Mouse (Mus musculus) embryonic facial prominence, embryonic 13.5 days (tissue): ENCODE measurements around the gene Acbd4. TPM values are rescaled to one million over a fixed set of nuclear protein-coding genes. Genes with fewer than 3 reads are reported as not detected.

Experiments
- ATAC-seq: fragments of 200-750 bp; cut with Nextera tagmentation; 2 replicates; pipeline ENCODE4 v1.8.0; 2017; ENCODE audit warnings: low read depth; ENCODE audit not compliant: insufficient number of reproducible peaks, insufficient read depth, low FRiP score, low TSS enrichment
- H3K27ac ChIP-seq: fragments of 300-500 bp; sonication (generic); 2 replicates; pipeline ENCODE4 v1.5.1; 2015; ENCODE audit warnings: moderate library complexity, mild to moderate bottlenecking, inconsistent platforms
- H3K27me3 ChIP-seq: fragments of 300-500 bp; sonication (generic); 2 replicates; pipeline ENCODE4 v1.6.1; 2015; ENCODE audit warnings: mild to moderate bottlenecking, inconsistent platforms
- H3K36me3 ChIP-seq: fragments of 300-500 bp; sonication (generic); 2 replicates; pipeline ENCODE4 v1.6.1; 2015; ENCODE audit warnings: mild to moderate bottlenecking, inconsistent platforms
- H3K4me1 ChIP-seq: fragments of 300-500 bp; sonication (generic); 2 replicates; pipeline ENCODE4 v1.6.1; 2015; ENCODE audit warnings: inconsistent platforms
- H3K4me2 ChIP-seq: fragments of 300-500 bp; sonication (generic); 2 replicates; pipeline ENCODE4 v1.6.1; 2015; ENCODE audit warnings: moderate library complexity, mild to moderate bottlenecking, inconsistent platforms
- H3K4me3 ChIP-seq: fragments of 300-500 bp; sonication (generic); 2 replicates; pipeline ENCODE4 v1.5.1; 2015; ENCODE audit warnings: mild to moderate bottlenecking, inconsistent platforms
- H3K9ac ChIP-seq: fragments of 300-500 bp; sonication (generic); 2 replicates; pipeline ENCODE4 v1.6.1; 2015; ENCODE audit warnings: mild to moderate bottlenecking, inconsistent platforms
- H3K9me3 ChIP-seq: fragments of 300-500 bp; sonication (generic); 2 replicates; pipeline ENCODE4 v1.6.1; 2016; ENCODE audit warnings: inconsistent platforms
- WGBS: fragments of 180-500 bp; shearing (Covaris S2); methylation state at CpG from one replicate; pipeline ENCODE4 v1.1.7; 2015; ENCODE audit warnings: mixed read lengths; 5-methylcytosine and 5-hydroxymethylcytosine counted together
- polyA plus RNA-seq: library from polyadenylated mRNA; unstranded; fragments of >200 nt; fragmentation: Nextera tagmentation; extraction: Ambion mirVana; gene quantifications from 2 replicates; pipeline ENCODE4 v1.2.1, GENCODE M21; 2015

Acbd4 gene
- polyA plus RNA-seq, 1 experiment from 2014 or later: 17.4 TPM

- Histone ChIP-seq H3K9me3 (no peaks in the 10 kb centered on the region), H3K4me3 (no peak overlapping the region), H3K9ac (no peak overlapping the region), H3K27me3 (no peaks in the 10 kb centered on the region), H3K27ac (no peak overlapping the region), H3K4me1 (peaks cover 15% of the 10 kb centered on the region), H3K36me3 (peaks cover 70% of the 10 kb centered on the region), H3K4me2 (no peak overlapping the region)
- no peak for ATAC-seq
- 98% methylated on average over 2 of the region's 2 CpGs for WGBS
Observed at GRCm38 (mm10) chr11:103069731-103070130, 31.8 kb upstream of the Acbd4 start.

DNA sequence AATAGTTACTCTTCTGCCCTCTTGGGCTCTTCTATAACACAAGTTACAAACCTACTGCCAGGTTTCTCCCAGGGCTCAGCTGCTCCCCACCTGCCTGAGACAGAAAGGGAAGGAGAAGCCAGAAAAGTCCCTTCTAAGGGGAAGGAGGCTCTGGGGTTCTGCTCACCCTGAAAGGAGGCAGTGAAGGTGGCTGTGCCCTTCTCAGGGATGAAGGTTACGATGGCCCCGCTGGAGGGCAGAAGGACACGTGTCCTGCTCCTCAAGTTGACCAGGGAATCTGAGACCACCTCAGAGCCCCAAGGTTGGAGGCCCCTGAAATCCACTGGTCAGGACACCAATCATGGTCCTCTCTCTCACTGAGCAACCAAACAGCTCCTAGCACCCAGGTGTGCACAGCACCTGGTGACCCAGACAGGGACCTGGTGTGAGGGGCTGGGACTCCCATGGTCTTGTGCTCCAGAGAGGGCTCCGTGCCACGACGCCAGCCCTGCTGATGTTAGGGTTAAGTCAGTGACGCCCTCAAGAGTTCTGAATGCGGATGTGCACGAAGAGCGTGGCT lies 31.1 kb upstream of the Acbd4 start:
- Histone ChIP-seq H3K9me3 (no peaks in the 10 kb centered on the region), H3K27ac (no peak overlapping the region), H3K4me2 (no peak overlapping the region), H3K27me3 (no peaks in the 10 kb centered on the region), H3K4me3 (no peak overlapping the region), H3K4me1 (peaks cover 17% of the 10 kb centered on the region), H3K9ac (no peak overlapping the region), H3K36me3 (peaks cover 65% of the 10 kb centered on the region)
- ATAC-seq: no peak
- 95% methylated on average over 10 of the region's 10 CpGs for WGBS

DNA sequence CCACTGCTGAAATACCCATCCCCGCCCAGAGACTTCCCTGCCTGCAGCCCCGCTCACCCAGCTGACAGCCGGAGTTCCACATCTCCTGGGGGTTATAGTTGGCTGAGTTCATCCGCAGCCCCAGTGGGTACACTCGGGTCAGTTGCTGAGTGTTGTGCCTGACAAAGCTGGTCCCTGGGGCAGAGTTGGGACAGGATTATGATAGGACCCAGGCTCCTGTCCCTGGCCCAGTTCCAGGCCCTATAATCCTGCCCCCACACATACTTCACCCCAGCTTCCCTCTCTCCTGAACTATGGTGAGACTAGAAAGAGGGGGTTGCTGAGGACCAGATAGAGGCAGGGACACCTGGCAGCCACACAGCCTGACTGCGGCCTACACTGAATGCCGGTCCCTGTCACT lies 27.8 kb upstream of the Acbd4 start:
- Histone ChIP-seq H3K36me3 (peaks cover 37% of the 10 kb centered on the region), H3K4me2 (no peak overlapping the region), H3K4me1 (peaks cover 7% of the 10 kb centered on the region; the same call in 1 of the 2 replicates), H3K27me3 (peaks cover 1% of the 10 kb centered on the region), H3K4me3 (no peak overlapping the region), H3K27ac (no peak overlapping the region), H3K9ac (no peak overlapping the region), H3K9me3 (no peaks in the 10 kb centered on the region)
- WGBS: 83% methylated on average over 7 of the region's 7 CpGs
- no peak for ATAC-seq

- Histone ChIP-seq H3K4me3 (no peak overlapping the region), H3K9me3 (no peaks in the 10 kb centered on the region), H3K4me2 (no peak overlapping the region), H3K4me1 (peaks cover 7% of the 10 kb centered on the region; the same call in 1 of the 2 replicates), H3K27me3 (peaks cover 7% of the 10 kb centered on the region), H3K9ac (no peak overlapping the region), H3K27ac (no peak overlapping the region), H3K36me3 (peaks cover 32% of the 10 kb centered on the region)
- 55% methylated on average over 10 of the region's 10 CpGs for WGBS
- ATAC-seq: no peak
Observed at GRCm38 (mm10) chr11:103074121-103074650, 27.3 kb upstream of the Acbd4 start.

- WGBS: 17% methylated on average over 10 of the region's 10 CpGs
- H3K4me2 ChIP-seq: no peak overlapping the region
- H3K27me3 ChIP-seq: peaks cover 13% of the 10 kb centered on the region
- no peak overlapping the region for H3K9ac ChIP-seq
- H3K9me3 ChIP-seq: no peaks in the 10 kb centered on the region
- ATAC-seq: no peak
- H3K4me3 ChIP-seq: no peak overlapping the region
- no peak overlapping the region for H3K27ac ChIP-seq
- H3K4me1 ChIP-seq: peaks cover 7% of the 10 kb centered on the region; the same call in 1 of the 2 replicates
- peaks cover 25% of the 10 kb centered on the region for H3K36me3 ChIP-seq
Observed at GRCm38 (mm10) chr11:103074796-103075323, 26.6 kb upstream of the Acbd4 start.

DNA sequence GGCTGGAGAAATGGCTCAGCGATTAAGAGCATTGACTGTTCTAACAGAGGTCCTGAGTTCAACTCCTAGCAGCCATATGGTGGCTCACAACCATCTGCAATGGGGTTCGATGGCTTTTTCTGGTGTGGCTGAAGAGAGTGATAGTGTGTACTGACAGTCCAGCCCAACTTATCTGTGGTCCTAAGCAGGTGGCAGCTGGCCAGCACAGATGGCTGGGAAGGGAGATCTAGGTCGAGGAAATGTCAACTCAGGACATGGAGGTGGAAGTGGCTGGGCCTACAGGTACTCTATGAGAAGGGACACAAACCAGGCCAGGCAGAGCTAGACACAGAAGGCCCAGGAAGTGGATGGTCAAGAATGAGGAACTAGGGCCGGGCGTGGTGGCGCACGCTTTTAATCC lies 25.5 kb upstream of the Acbd4 start:
- ATAC-seq: no peak

GRCm38 (mm10) chr11:103076581-103076980 lies 24.9 kb upstream of the Acbd4 start:
- no peak overlapping the region for H3K9ac ChIP-seq
- WGBS: 72% methylated on average over 8 of the region's 8 CpGs
- H3K27ac ChIP-seq: no peak overlapping the region
- peaks cover 30% of the 10 kb centered on the region for H3K27me3 ChIP-seq
- no peak overlapping the region for H3K4me2 ChIP-seq
- H3K36me3 ChIP-seq: 0 out of 2 replicates have a peak, but pooled peaks cover 8% of the 10 kb centered on the region
- peaks cover 24% of the 10 kb centered on the region for H3K4me1 ChIP-seq
- no peak for ATAC-seq
- H3K4me3 ChIP-seq: no peak overlapping the region
- no peaks in the 10 kb centered on the region for H3K9me3 ChIP-seq

More for the DNA sequence above, 25.5 kb upstream of the Acbd4 start:
- peaks cover 14% of the 10 kb centered on the region for H3K36me3 ChIP-seq
- H3K4me2 ChIP-seq: no peak overlapping the region
- H3K27me3 ChIP-seq: peaks cover 25% of the 10 kb centered on the region
- H3K4me1 ChIP-seq: peaks cover 18% of the 10 kb centered on the region
- WGBS: 92% methylated on average over 7 of the region's 7 CpGs
- no peak overlapping the region for H3K4me3 ChIP-seq
- H3K9me3 ChIP-seq: no peaks in the 10 kb centered on the region
- no peak overlapping the region for H3K9ac ChIP-seq
- no peak overlapping the region for H3K27ac ChIP-seq

GRCm38 (mm10) chr11:103078131-103078530 lies 23.4 kb upstream of the Acbd4 start:
- Histone ChIP-seq H3K4me1 (peaks cover 25% of the 10 kb centered on the region), H3K27ac (no peak overlapping the region), H3K4me3 (no peak overlapping the region), H3K4me2 (no peak overlapping the region), H3K36me3 (0 out of 2 replicates have a peak, but pooled peaks cover 5% of the 10 kb centered on the region), H3K27me3 (peaks cover 43% of the 10 kb centered on the region), H3K9me3 (no peaks in the 10 kb centered on the region), H3K9ac (no peak overlapping the region)
- 85% methylated on average over 11 of the region's 11 CpGs for WGBS
- ATAC-seq: no peak

DNA sequence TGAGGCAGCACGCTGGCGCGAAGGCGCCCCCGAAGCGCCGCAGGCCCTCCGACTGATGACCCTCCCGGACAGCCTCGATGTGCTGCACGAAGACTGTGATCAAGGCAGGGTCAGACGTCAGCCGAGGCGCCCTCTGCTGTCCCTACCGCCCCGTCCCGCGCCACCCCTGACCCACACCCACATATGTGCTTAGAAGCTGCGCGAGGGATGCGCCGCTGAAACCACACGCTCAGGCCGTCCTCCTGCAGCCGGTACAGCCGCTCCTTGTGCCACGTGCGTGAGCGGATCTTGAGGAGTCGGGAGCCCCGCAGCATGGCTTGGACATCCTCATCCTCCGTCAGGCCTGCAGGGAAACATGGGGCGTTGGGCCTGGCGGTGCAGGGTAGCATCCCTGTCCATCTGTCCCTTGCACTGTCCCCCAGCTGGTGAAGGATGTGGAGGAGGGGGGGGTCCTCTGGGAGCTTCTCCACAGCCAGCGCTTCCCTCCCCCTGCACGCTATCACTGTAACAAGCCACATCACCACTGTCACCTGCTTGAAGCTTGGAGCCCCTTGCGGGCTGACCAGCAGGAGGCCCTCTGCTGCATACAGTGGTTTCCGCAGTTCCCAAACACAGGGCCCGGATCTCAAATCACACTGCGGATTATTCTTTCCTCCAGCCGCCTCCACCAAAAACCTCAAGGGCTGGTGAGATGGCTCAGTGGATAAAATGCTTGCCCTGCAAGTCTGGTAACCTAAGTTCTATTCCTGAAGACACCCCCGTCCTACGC lies 21.0 kb upstream of the Acbd4 start:
- WGBS: 2% methylated on average over 43 of the region's 43 CpGs
- Histone ChIP-seq H3K36me3 (0 out of 2 replicates have a peak, but pooled peaks cover 5% of the 10 kb centered on the region), H3K27me3 (peaks cover 43% of the 10 kb centered on the region), H3K4me2 (peak overlapping the region; percentile 60), H3K4me1 (peaks cover 18% of the 10 kb centered on the region), H3K9me3 (no peaks in the 10 kb centered on the region), H3K4me3 (peak overlapping the region; percentile 32), H3K27ac (no peak overlapping the region), H3K9ac (peak overlapping the region; percentile 59)
- ATAC-seq: no peak

- Histone ChIP-seq H3K9me3 (no peaks in the 10 kb centered on the region), H3K4me2 (no peak overlapping the region), H3K4me1 (peaks cover 18% of the 10 kb centered on the region), H3K27me3 (peaks cover 43% of the 10 kb centered on the region), H3K27ac (no peak overlapping the region), H3K9ac (peak overlapping the region; percentile 59; the same call in 1 of the 2 replicates), H3K36me3 (0 out of 2 replicates have a peak, but pooled peaks cover 5% of the 10 kb centered on the region), H3K4me3 (no peak overlapping the region)
- WGBS: 52% methylated on average over 6 of the region's 6 CpGs
- ATAC-seq: no peak
Observed at GRCm38 (mm10) chr11:103081631-103082030, 19.9 kb upstream of the Acbd4 start.

GRCm38 (mm10) chr11:103093306-103093705 lies 8.2 kb upstream of the Acbd4 start:
- H3K27ac ChIP-seq: no peak overlapping the region
- H3K4me1 ChIP-seq: peaks cover 12% of the 10 kb centered on the region
- 90% methylated on average over 7 of the region's 7 CpGs for WGBS
- no peaks in the 10 kb centered on the region for H3K36me3 ChIP-seq
- H3K9me3 ChIP-seq: no peaks in the 10 kb centered on the region
- peaks cover 13% of the 10 kb centered on the region for H3K27me3 ChIP-seq
- no peak for ATAC-seq
- no peak overlapping the region for H3K4me2 ChIP-seq
- H3K4me3 ChIP-seq: no peak overlapping the region
- H3K9ac ChIP-seq: no peak overlapping the region
